Mouse (Mus musculus) liver, embryonic 14.5 days (tissue): Measurements from ENCODE around the gene Fsd1. TPM values are rescaled to one million over a fixed set of nuclear protein-coding genes. Genes with fewer than 3 reads are reported as not detected.

Experiments used
- ATAC-seq: fragments of 200-750 bp; cut with Nextera tagmentation; 2 replicates; pipeline ENCODE4 v1.8.0; 2017; ENCODE audit warnings: moderate number of reproducible peaks, mild to moderate bottlenecking, moderate library complexity; ENCODE audit not compliant: insufficient read depth
- DNase-seq, 3 experiments: peaks; one replicate each; pipeline ENCODE4 v3.0.0-alpha.2; 2012 to 2013; ENCODE audit warnings: low read depth in 3 of 3, low spot score in 3 of 3
- H3K27ac ChIP-seq: fragments of 300-500 bp; sonication (generic); 2 replicates; pipeline ENCODE4 v1.5.1; 2014; ENCODE audit warnings: moderate library complexity, mild to moderate bottlenecking, control low read depth, inconsistent platforms
- H3K27me3 ChIP-seq: fragments of 300-500 bp; sonication (generic); 2 replicates; pipeline ENCODE4 v1.6.1; 2014; ENCODE audit warnings: mild to moderate bottlenecking, low read length, moderate library complexity; ENCODE audit not compliant: control insufficient read depth, insufficient read depth
- H3K36me3 ChIP-seq: fragments of 300-500 bp; sonication (generic); replicated peaks from 2 replicates; pipeline ENCODE4 v1.6.1; 2014; ENCODE audit warnings: low read depth; ENCODE audit not compliant: control insufficient read depth, insufficient read depth
- H3K4me1 ChIP-seq, 2 experiments: fragments of 200-500 bp in 1 of 2; fragments of 300-500 bp in 1 of 2; sonication (generic) in 1 of 2; replicated peaks; 2 replicates each; pipeline ENCODE4 v1.6.1; 2012 to 2014; ENCODE audit warnings: antibody characterized with exemption in 1 of 2, inconsistent platforms in 1 of 2, low read length in 1 of 2; ENCODE audit not compliant: control insufficient read depth in 2 of 2, insufficient read depth in 2 of 2
- H3K4me2 ChIP-seq: fragments of 300-500 bp; sonication (generic); 2 replicates; pipeline ENCODE4 v1.6.1; 2014; ENCODE audit warnings: low read depth, mild to moderate bottlenecking, control low read depth, moderate library complexity
- H3K4me3 ChIP-seq, 2 experiments: fragments of 200-500 bp in 1 of 2; fragments of 300-500 bp in 1 of 2; sonication (generic) in 1 of 2; 2 replicates each; pipeline ENCODE4 v1.5.1; 2012 to 2014; ENCODE audit warnings: low read depth in 2 of 2, low read length in 2 of 2, mild to moderate bottlenecking in 2 of 2, control low read depth in 1 of 2, inconsistent platforms in 1 of 2, moderate library complexity in 1 of 2; ENCODE audit not compliant: insufficient read depth in 1 of 2
- H3K9ac ChIP-seq: fragments of 300-500 bp; sonication (generic); replicated peaks from 2 replicates; pipeline ENCODE4 v1.6.1; 2014; ENCODE audit warnings: mild to moderate bottlenecking, control low read depth, moderate library complexity
- H3K9me3 ChIP-seq: fragments of 300-500 bp; sonication (generic); 2 replicates; pipeline ENCODE4 v1.6.1; 2016; ENCODE audit warnings: low read length, mixed read lengths; ENCODE audit not compliant: control insufficient read depth
- CTCF ChIP-seq: IDR thresholded peaks from 2 replicates; pipeline ENCODE4 v1.5.1; 2016; ENCODE audit warnings: antibody characterized with exemption, low read depth, control low read depth
- EP300 ChIP-seq: IDR thresholded peaks from 2 replicates; pipeline ENCODE4 v1.6.1; 2016; ENCODE audit warnings: antibody characterized with exemption, low read depth
- WGBS: fragments of 180-500 bp; shearing (Covaris S2); extraction: QIAGEN DNeasy Blood & Tissue Kit; methylation state at CpG from one replicate; pipeline ENCODE4 v1.1.7; 2014; ENCODE audit not compliant: insufficient replicate concordance; 5-methylcytosine and 5-hydroxymethylcytosine counted together
- polyA plus RNA-seq, 2 experiments: library from polyadenylated mRNA; depleted of rRNA in 1 of 2; stranded (reverse) in 1 of 2; unstranded in 1 of 2; fragments of >200 nt; fragmentation: Nextera tagmentation in 1 of 2; extraction: Ambion mirVana in 1 of 2; gene quantifications; 2 replicates each; pipeline versions ENCODE4 v1.2.1 to v1.2.3; 2012 to 2014

The Fsd1 gene
- polyA plus RNA-seq, 2 experiments: 0.19 to 0.30 TPM

GRCm38 (mm10) chr17:55969560-55969959, 16.7 kb upstream of the Fsd1 start:
- ATAC-seq: no peak
- no peaks in the 10 kb centered on the region for H3K9me3 ChIP-seq
- no peak overlapping the region for H3K27ac ChIP-seq
- H3K27me3 ChIP-seq: peaks cover 24% of the 10 kb centered on the region
- H3K36me3 ChIP-seq: peaks cover 3% of the 10 kb centered on the region
- no peak for DNase-seq
- no peaks in the 10 kb centered on the region for H3K4me1 ChIP-seq
- no peak overlapping the region for H3K4me3 ChIP-seq
- no peak overlapping the region for H3K9ac ChIP-seq
- H3K4me2 ChIP-seq: no peak overlapping the region
- TF ChIP-seq EP300: no peak
- TF ChIP-seq CTCF: no peak
- WGBS: 39% methylated on average over 14 of the region's 14 CpGs

- peaks cover 24% of the 10 kb centered on the region for H3K27me3 ChIP-seq
- DNase-seq: no peak
Measured at GRCm38 (mm10) chr17:55969966-55970891, 16.1 kb upstream of the Fsd1 start, which contains the start of gene Shd. Gene Shd (plus strand): TSS chr17:55970467.

GRCm38 (mm10) chr17:55971453-55971852, 14.9 kb upstream of the Fsd1 start:
- 31% methylated on average over 22 of the region's 22 CpGs for WGBS
- no peak for DNase-seq

More at GRCm38 (mm10) chr17:55969966-55970891, 16.1 kb upstream of the Fsd1 start, which contains the start of gene Shd:
- no peaks in the 10 kb centered on the region for H3K9me3 ChIP-seq
- peaks cover 3% of the 10 kb centered on the region for H3K36me3 ChIP-seq
- ATAC-seq: no peak
- no peak within 1 kb of the TSS for H3K9ac ChIP-seq
- H3K4me2 ChIP-seq: peak within 1 kb of the TSS; percentile 47
- TF ChIP-seq CTCF: no peak
- no peak for TF ChIP-seq EP300
- H3K27ac ChIP-seq: no peak within 1 kb of the TSS
- WGBS: 10% methylated on average over 55 of the region's 55 CpGs
- H3K4me1 ChIP-seq: no peaks in the 10 kb centered on the region
- H3K4me3 ChIP-seq: peak within 1 kb of the TSS; percentile 11 to 12; a peak in 2 of 4 replicates

GRCm38 (mm10) chr17:55976255-55976862, 9.9 kb upstream of the Fsd1 start:
- DNase-seq: no peak
- peak; percentile 78 for TF ChIP-seq CTCF
- TF ChIP-seq EP300: no peak
- H3K4me2 ChIP-seq: no peak overlapping the region
- 14% methylated on average over 13 of the region's 13 CpGs for WGBS
- H3K4me3 ChIP-seq: no peak overlapping the region
- no peak overlapping the region for H3K9ac ChIP-seq
- H3K27me3 ChIP-seq: peaks cover 5% of the 10 kb centered on the region
- no peaks in the 10 kb centered on the region for H3K9me3 ChIP-seq
- no peaks in the 10 kb centered on the region for H3K36me3 ChIP-seq
- ATAC-seq: peak; percentile 51
- no peak overlapping the region for H3K27ac ChIP-seq
- H3K4me1 ChIP-seq: 0 out of 4 replicates have a peak, but pooled peaks cover 0 to 4% of the 10 kb centered on the region in 2 experiments

More at GRCm38 (mm10) chr17:55971453-55971852, 14.9 kb upstream of the Fsd1 start:
- ATAC-seq: no peak
- Histone ChIP-seq H3K9ac (no peak overlapping the region), H3K4me1 (no peaks in the 10 kb centered on the region), H3K27me3 (peaks cover 24% of the 10 kb centered on the region), H3K36me3 (peaks cover 2% of the 10 kb centered on the region; the same call in 1 of the 2 replicates), H3K27ac (no peak overlapping the region), H3K9me3 (no peaks in the 10 kb centered on the region), H3K4me3 (no peak overlapping the region), H3K4me2 (no peak overlapping the region)
- TF ChIP-seq CTCF: no peak; the same call in 1 of the 2 replicates
- TF ChIP-seq EP300: no peak

- TF ChIP-seq CTCF (no peak), EP300 (no peak)
- DNase-seq (no peak), ATAC-seq (no peak)
- 35% methylated on average over 3 of the region's 3 CpGs for WGBS
- H3K27me3 ChIP-seq: no peaks in the 10 kb centered on the region; the same call in 1 of the 2 replicates
- H3K27ac ChIP-seq: no peak overlapping the region
- no peak overlapping the region for H3K4me2 ChIP-seq
- H3K9me3 ChIP-seq: no peaks in the 10 kb centered on the region
- no peaks in the 10 kb centered on the region for H3K36me3 ChIP-seq
- H3K4me3 ChIP-seq: no peak overlapping the region
- no peak overlapping the region for H3K9ac ChIP-seq
- 0 out of 4 replicates have a peak, but pooled peaks cover 0 to 4% of the 10 kb centered on the region in 2 experiments for H3K4me1 ChIP-seq
Measured at GRCm38 (mm10) chr17:55977301-55977700, 9.0 kb upstream of the Fsd1 start.
